ENCODE assay signal across 10 mouse cellular contexts in the genomic region with DNA sequence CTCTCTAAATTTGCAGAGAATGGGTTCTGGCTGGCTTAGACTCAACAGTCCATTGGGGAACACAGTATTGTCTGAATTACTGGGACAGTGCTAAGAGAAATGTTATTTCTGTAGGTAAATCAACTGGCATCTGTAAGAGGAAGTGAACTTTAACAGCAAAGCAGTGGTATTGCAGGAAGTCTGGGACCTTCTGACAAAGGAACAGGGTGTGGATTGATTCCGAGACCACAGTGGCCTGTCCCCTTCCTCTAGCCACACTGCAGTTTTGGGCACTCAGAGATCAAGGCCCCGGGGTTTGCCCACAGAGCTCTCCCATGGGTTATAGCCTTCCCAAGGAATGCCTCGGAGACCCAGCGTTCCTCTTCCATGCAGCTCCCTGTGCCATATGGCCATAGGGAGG.
"Had no signal": no experiment of that assay in that cellular context is flagged by ENCODE, and none has a peak within 500 bp of the region (broad histone marks: within the 10 kb centered on the region; RNA-seq: fewer than 3 reads in every experiment).

No protein-coding gene starts in this region.

- DNase-seq: lung, adult 18-20 months; lung, embryonic 14.5 days; lung, postnatal 10 days; lung, postnatal 4 days; midbrain, embryonic 14.5 days; retina, postnatal 1 day; right cerebral cortex, postnatal 14 days; thymus, adult 2 months; thymus, postnatal 25 days had no signal

- ATAC-seq: midbrain, embryonic 16.5 days had no signal
